Mouse (Mus musculus) testis, adult 2 months (tissue): ENCODE data around the gene Celf3. TPM values are rescaled to one million over a fixed set of nuclear protein-coding genes. Genes with fewer than 3 reads are reported as not detected.

Experiments used
- H3K27ac ChIP-seq: fragments of 200-500 bp; 2 replicates; pipeline ENCODE4 v1.5.1; 2012; ENCODE audit warnings: low read depth, low read length; ENCODE audit not compliant: control insufficient read depth, insufficient read depth
- H3K27me3 ChIP-seq: fragments of 200-500 bp; 2 replicates; pipeline ENCODE4 v1.6.1; 2012; ENCODE audit warnings: mild to moderate bottlenecking, low read length, moderate library complexity; ENCODE audit not compliant: control insufficient read depth, insufficient read depth
- H3K36me3 ChIP-seq: fragments of 200-500 bp; 2 replicates; pipeline ENCODE4 v1.6.1; 2012; ENCODE audit warnings: mild to moderate bottlenecking, low read length; ENCODE audit not compliant: control insufficient read depth, insufficient read depth
- H3K4me1 ChIP-seq: fragments of 200-500 bp; 2 replicates; pipeline ENCODE4 v1.6.1; 2012; ENCODE audit warnings: low read length; ENCODE audit not compliant: control insufficient read depth, insufficient read depth
- H3K4me3 ChIP-seq: fragments of 200-500 bp; 2 replicates; pipeline ENCODE4 v1.5.1; 2012; ENCODE audit warnings: low read depth, mild to moderate bottlenecking, low read length, moderate library complexity, mixed read lengths; ENCODE audit not compliant: control insufficient read depth
- CTCF ChIP-seq: fragments of 200-500 bp; IDR thresholded peaks from 2 replicates; pipeline ENCODE4 v1.5.1; 2012; ENCODE audit warnings: low read depth, mild to moderate bottlenecking, inconsistent platforms, low read length, moderate library complexity; ENCODE audit not compliant: control insufficient read depth, insufficient read depth, insufficient replicate concordance
- POLR2A ChIP-seq: fragments of 200-500 bp; IDR thresholded peaks from 2 replicates; pipeline ENCODE4 v1.6.1; 2012; ENCODE audit warnings: low read depth, mild to moderate bottlenecking, inconsistent platforms, low read length, moderate library complexity; ENCODE audit not compliant: control insufficient read depth
- polyA plus RNA-seq: library from polyadenylated mRNA; depleted of rRNA; stranded (reverse); fragments of >200 nt; gene quantifications from 2 replicates; pipeline ENCODE4 v1.2.3, GENCODE M21; 2012; rRNA removed

Celf3 gene
- polyA plus RNA-seq, 1 experiment: 256 TPM

DNA sequence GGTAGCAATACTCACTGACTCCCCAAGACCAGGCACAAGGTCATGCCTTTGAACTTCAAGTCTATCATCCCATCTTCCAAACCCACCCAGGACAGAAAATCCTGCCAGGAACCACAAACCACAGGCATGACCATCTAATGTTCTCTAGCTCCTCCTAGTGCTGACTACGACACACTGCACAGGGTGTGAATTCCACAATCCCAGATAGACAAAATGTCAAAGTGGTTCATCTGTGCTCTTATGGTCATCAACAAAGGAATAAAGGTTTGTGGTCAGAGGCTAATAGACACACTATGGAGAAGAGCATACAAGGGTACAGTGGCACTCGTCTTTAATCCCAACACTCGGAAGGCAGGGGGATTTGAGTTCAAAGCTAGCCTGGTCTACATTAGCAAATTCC lies 24.1 kb downstream of the Celf3 start:
- peak; percentile 8; the same call in 1 of the 2 replicates for TF ChIP-seq CTCF
- no peak for TF ChIP-seq POLR2A
- H3K27me3 ChIP-seq: no peaks in the 10 kb centered on the region
- H3K4me1 ChIP-seq: no peaks in the 10 kb centered on the region
- H3K4me3 ChIP-seq: no peak overlapping the region
- no peak overlapping the region for H3K27ac ChIP-seq
- no peaks in the 10 kb centered on the region; the same call in 1 of the 2 replicates for H3K36me3 ChIP-seq

DNA sequence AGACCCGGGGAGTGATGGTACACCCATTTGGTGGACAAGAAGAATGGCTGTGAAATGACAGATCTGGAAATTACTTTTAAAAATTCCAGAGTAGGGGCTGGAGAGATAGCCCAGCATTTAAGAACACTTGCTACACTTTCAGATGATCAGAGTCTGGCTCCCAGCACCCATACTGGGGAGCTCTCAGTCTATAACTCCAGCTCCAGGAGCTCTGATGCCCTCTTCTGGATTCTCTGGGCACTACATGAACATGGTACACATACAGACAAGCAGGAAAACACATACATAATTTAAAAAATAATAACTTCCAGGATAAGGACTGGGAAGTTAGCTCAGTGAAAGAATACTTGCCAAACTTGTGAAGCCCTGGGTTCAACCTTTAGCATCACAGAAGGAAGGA lies 28.6 kb downstream of the Celf3 start:
- no peaks in the 10 kb centered on the region for H3K27me3 ChIP-seq
- H3K36me3 ChIP-seq: peaks cover 1% of the 10 kb centered on the region; the same call in 1 of the 2 replicates
- TF ChIP-seq POLR2A: no peak
- no peak for TF ChIP-seq CTCF
- no peaks in the 10 kb centered on the region for H3K4me1 ChIP-seq
- no peak overlapping the region for H3K4me3 ChIP-seq
- no peak overlapping the region for H3K27ac ChIP-seq

DNA sequence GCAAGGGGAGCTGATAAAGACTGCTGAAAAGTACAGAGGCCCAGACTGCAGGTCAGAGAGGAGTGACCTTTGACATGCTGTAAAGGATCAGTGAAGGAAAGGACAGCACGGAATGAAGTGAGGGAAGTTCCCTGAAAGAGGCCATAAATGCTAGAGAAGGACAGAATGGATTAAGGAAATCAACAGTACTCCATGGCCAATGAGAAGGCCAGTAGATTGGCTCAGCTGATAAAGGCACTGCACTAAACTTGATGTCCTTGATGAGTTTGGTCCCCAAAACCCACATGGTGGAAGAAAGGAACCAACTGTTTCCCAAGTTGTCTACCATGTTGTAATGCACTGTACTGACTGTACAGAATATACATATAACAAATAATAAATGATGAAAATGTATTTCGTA lies 48.6 kb downstream of the Celf3 start:
- Histone ChIP-seq H3K27me3 (no peaks in the 10 kb centered on the region), H3K27ac (no peak overlapping the region), H3K36me3 (peaks cover 4% of the 10 kb centered on the region), H3K4me3 (no peak overlapping the region), H3K4me1 (no peaks in the 10 kb centered on the region)
- TF ChIP-seq CTCF (no peak), POLR2A (no peak)

DNA sequence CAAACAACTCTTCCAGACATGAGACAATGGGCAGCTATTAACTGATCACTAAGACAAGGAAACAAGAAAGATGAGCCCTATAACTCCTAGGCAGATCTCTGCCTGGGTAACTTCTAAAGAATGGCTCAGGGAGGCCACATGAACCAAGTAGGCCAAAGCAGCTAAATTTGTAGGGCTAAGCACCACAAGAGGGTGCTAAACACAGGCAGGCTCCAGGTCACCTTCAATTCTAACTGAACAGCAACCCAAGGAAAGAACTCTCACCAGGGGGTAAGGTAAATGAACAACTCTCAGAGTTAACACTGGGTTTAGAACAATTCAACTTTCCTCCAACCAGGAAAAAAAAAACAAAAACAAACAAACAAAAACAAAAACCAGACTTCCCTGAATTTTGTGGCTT lies 55.9 kb downstream of the Celf3 start:
- H3K27ac ChIP-seq: no peak overlapping the region
- TF ChIP-seq POLR2A (no peak), CTCF (no peak)
- H3K4me3 ChIP-seq: no peak overlapping the region
- no peaks in the 10 kb centered on the region; the same call in 1 of the 2 replicates for H3K36me3 ChIP-seq
- no peaks in the 10 kb centered on the region for H3K27me3 ChIP-seq
- no peaks in the 10 kb centered on the region for H3K4me1 ChIP-seq

DNA sequence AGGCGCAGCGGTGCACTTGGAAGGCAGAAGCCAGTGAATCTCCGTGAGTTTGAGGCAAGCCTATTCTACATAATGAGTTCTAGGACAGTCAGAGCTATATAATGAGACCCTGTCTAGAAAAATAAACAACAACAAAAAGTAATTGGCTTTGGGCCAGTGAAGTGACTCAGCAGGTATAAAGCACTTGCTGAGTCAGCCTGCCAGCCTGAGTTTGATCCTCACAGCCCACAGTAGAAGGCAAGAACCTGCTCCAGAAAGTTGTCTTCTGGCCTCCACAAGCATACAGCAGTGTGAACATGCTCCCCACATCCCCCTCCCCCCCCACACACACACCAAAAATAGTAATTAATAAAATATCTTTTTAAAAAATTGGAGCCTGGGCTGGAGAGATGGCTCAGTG lies 59.1 kb downstream of the Celf3 start:
- Histone ChIP-seq H3K36me3 (no peaks in the 10 kb centered on the region), H3K4me1 (no peaks in the 10 kb centered on the region)
- TF ChIP-seq POLR2A: no peak
- no peak for TF ChIP-seq CTCF

More for the DNA sequence above, 59.1 kb downstream of the Celf3 start:
- no peaks in the 10 kb centered on the region for H3K27me3 ChIP-seq
- no peak overlapping the region for H3K27ac ChIP-seq
- H3K4me3 ChIP-seq: no peak overlapping the region

Other genes with a start within 250 kb of the Celf3 start
- gene Gm4778, start 214.3 kb upstream of the Celf3 start, polyA plus RNA-seq: not detected in 2 replicates
- 7.3 and 9.0 TPM in 2 replicates for gene Them4, start 168.2 kb upstream of the Celf3 start, polyA plus RNA-seq
- gene Them5, start 136.2 kb upstream of the Celf3 start, polyA plus RNA-seq: 0.11 TPM in 1 of 2 replicates, not detected in the other
- gene C2cd4d, start 115.9 kb upstream of the Celf3 start, polyA plus RNA-seq: 0.23 and 0.41 TPM in 2 replicates
- 1.3 and 1.5 TPM in 2 replicates for gene Rorc, start 105.5 kb upstream of the Celf3 start, polyA plus RNA-seq
- not detected in 2 replicates for gene Lingo4, start 79.8 kb upstream of the Celf3 start, polyA plus RNA-seq
- gene Tdrkh, start 65.0 kb upstream of the Celf3 start, polyA plus RNA-seq: 5.5 and 8.9 TPM in 2 replicates
- 16.8 and 17.1 TPM in 2 replicates for gene Mrpl9, start 35.0 kb upstream of the Celf3 start, polyA plus RNA-seq
- gene Oaz3, start 34.4 kb upstream of the Celf3 start, polyA plus RNA-seq: 2,779 and 3,078 TPM in 2 replicates
- gene Riiad1, start 2.0 kb downstream of the Celf3 start, polyA plus RNA-seq: 107 and 109 TPM in 2 replicates
- 18.5 and 19.0 TPM in 2 replicates for gene Snx27, start 104.4 kb downstream of the Celf3 start, polyA plus RNA-seq
- not detected in 2 replicates for gene Gm10972, start 164.8 kb downstream of the Celf3 start, polyA plus RNA-seq
- 13.1 and 13.2 TPM in 2 replicates for gene Tuft1, start 180.6 kb downstream of the Celf3 start, polyA plus RNA-seq
- gene Selenbp2, start 215.3 kb downstream of the Celf3 start, polyA plus RNA-seq: 0.24 TPM in 1 of 2 replicates, not detected in the other